In genomic region chr17:67178686-67179265, GRCm38 (mm10) we compare ENCODE assay signal across 13 mouse cellular contexts.
DNase-seq lines count a peak whose midpoint lies in the region; ATAC-seq and TF ChIP-seq lines count a peak whose summit lies in the region.
"Had no signal": no experiment of that assay in that cellular context is flagged by ENCODE, and none has a peak within 500 bp of the region (broad histone marks: within the 10 kb centered on the region; RNA-seq: fewer than 3 reads in every experiment).

No protein-coding gene starts in this region.

- DNase-seq in adrenal gland, postnatal 14 days = peak; percentile 31
- no peak for DNase-seq in adrenal gland, postnatal 4 days (ENCODE audit: low spot score in 2 of 2)
- DNase-seq in layer of hippocampus, adult 2 months (ENCODE audit: low spot score in 2 of 2) = no peak
- DNase-seq in layer of hippocampus, postnatal 25 days (ENCODE audit: extremely low spot score in 1 of 2, low spot score in 1 of 2) = no peak
- peak; percentile 28 for DNase-seq in embryo, embryonic 10.5 days (ENCODE audit: low spot score)
- no peak for DNase-seq in cerebellum, adult 18-20 months
- DNase-seq: gastrocnemius, adult 2 months; heart, adult 18-20 months; liver, postnatal 0 days had no signal

- H3K27me3 ChIP-seq in E14TG2a.4 (ENCODE audit: insufficient read depth, low read length) = no peaks in the 10 kb centered on the region
- no peaks in the 10 kb centered on the region for H3K27me3 ChIP-seq in forebrain, embryonic 15.5 days
- H3K27me3 ChIP-seq: limb, embryonic 13.5 days had no signal

- no peaks in the 10 kb centered on the region for H3K4me1 ChIP-seq in E14TG2a.4 (replicated peaks; ENCODE audit: low read depth, low read length)
- H3K4me1 ChIP-seq in forebrain, embryonic 15.5 days = 0 out of 2 replicates have a peak, but pooled peaks cover 2% of the 10 kb centered on the region
- H3K4me1 ChIP-seq: limb, embryonic 13.5 days had no signal

- no peak overlapping the region for H3K4me3 ChIP-seq in layer of hippocampus, adult 2 months
- H3K4me3 ChIP-seq in E14TG2a.4 (replicated peaks; ENCODE audit: low read length) = no peak overlapping the region
- H3K4me3 ChIP-seq in forebrain, embryonic 15.5 days = no peak overlapping the region
- H3K4me3 ChIP-seq: gastrocnemius, adult 2 months; limb, embryonic 13.5 days had no signal

- no peaks in the 10 kb centered on the region for H3K36me3 ChIP-seq in E14TG2a.4 (ENCODE audit: insufficient read depth, low read length)
- H3K36me3 ChIP-seq in forebrain, embryonic 15.5 days = no peaks in the 10 kb centered on the region
- H3K36me3 ChIP-seq: limb, embryonic 13.5 days had no signal

- no peak overlapping the region for H3K4me2 ChIP-seq in forebrain, embryonic 15.5 days (replicated peaks)
- H3K4me2 ChIP-seq: limb, embryonic 13.5 days had no signal

- no peak overlapping the region for H3K9ac ChIP-seq in forebrain, embryonic 15.5 days (replicated peaks)
- H3K9ac ChIP-seq: limb, embryonic 13.5 days; liver, postnatal 0 days had no signal

- H3K27ac ChIP-seq in layer of hippocampus, adult 2 months = no peak overlapping the region
- H3K27ac ChIP-seq in forebrain, embryonic 15.5 days (replicated peaks) = no peak overlapping the region
- H3K27ac ChIP-seq: gastrocnemius, adult 2 months; limb, embryonic 13.5 days had no signal

- H3K9me3 ChIP-seq in E14TG2a.4 (ENCODE audit: low read length) = no peaks in the 10 kb centered on the region
- no peaks in the 10 kb centered on the region for H3K9me3 ChIP-seq in forebrain, embryonic 15.5 days
- H3K9me3 ChIP-seq: limb, embryonic 13.5 days had no signal

- ATAC-seq in forebrain, embryonic 15.5 days (replicated peaks) = no peak
- ATAC-seq: forebrain, embryonic 16.5 days; liver, postnatal 0 days had no signal

- peak; percentile 46 for TF ChIP-seq CTCF in layer of hippocampus, adult 2 months (conservative IDR thresholded peaks at IDR 0.05)
- TF ChIP-seq CTCF in E14TG2a.4 (conservative IDR thresholded peaks at IDR 0.05; ENCODE audit: low read length) = peak; percentile 47

- WGBS in forebrain, embryonic 15.5 days = 90% methylated on average over 5 of the region's 5 CpGs

Comparison
In these comparisons a context has a peak if more than half of its experiments do, and no peak if none do; other contexts are left out.
1. DNase-seq: peak in adrenal gland, postnatal 14 days (single experiment) and embryo, embryonic 10.5 days (single experiment); none in adrenal gland, postnatal 4 days (0 of 2), layer of hippocampus, adult 2 months (0 of 2), layer of hippocampus, postnatal 25 days (0 of 2) and cerebellum, adult 18-20 months (0 of 2).